Mouse (Mus musculus): ENCODE data around the gene Ccdc141.

GRCm38 (mm10) chr2:76992493-76993201 lies 177.8 kb downstream of the Ccdc141 start:
- TF ChIP-seq CTCF (IDR thresholded peaks at IDR 0.05; ENCODE audit: borderline replicate concordance, control insufficient read depth, extremely low read depth, insufficient read depth, low read length, poor library complexity) (no peak), POLR2A (IDR thresholded peaks at IDR 0.05; ENCODE audit: control insufficient read depth, extremely low read depth, insufficient read depth, low read length, poor library complexity) (no peak)
